Mouse (Mus musculus) testis, adult 2 months (tissue): ENCODE results near the gene Mbnl3. TPM values are rescaled to one million over a fixed set of nuclear protein-coding genes. Genes with fewer than 3 reads are reported as not detected.

ENCODE experiments used
- H3K27ac ChIP-seq: fragments of 200-500 bp; 2 replicates; pipeline ENCODE4 v1.5.1; 2012; ENCODE audit warnings: low read depth, low read length; ENCODE audit not compliant: control insufficient read depth, insufficient read depth
- H3K27me3 ChIP-seq: fragments of 200-500 bp; 2 replicates; pipeline ENCODE4 v1.6.1; 2012; ENCODE audit warnings: mild to moderate bottlenecking, low read length, moderate library complexity; ENCODE audit not compliant: control insufficient read depth, insufficient read depth
- H3K36me3 ChIP-seq: fragments of 200-500 bp; 2 replicates; pipeline ENCODE4 v1.6.1; 2012; ENCODE audit warnings: mild to moderate bottlenecking, low read length; ENCODE audit not compliant: control insufficient read depth, insufficient read depth
- H3K4me1 ChIP-seq: fragments of 200-500 bp; 2 replicates; pipeline ENCODE4 v1.6.1; 2012; ENCODE audit warnings: low read length; ENCODE audit not compliant: control insufficient read depth, insufficient read depth
- H3K4me3 ChIP-seq: fragments of 200-500 bp; 2 replicates; pipeline ENCODE4 v1.5.1; 2012; ENCODE audit warnings: low read depth, mild to moderate bottlenecking, low read length, moderate library complexity, mixed read lengths; ENCODE audit not compliant: control insufficient read depth
- CTCF ChIP-seq: fragments of 200-500 bp; IDR thresholded peaks from 2 replicates; pipeline ENCODE4 v1.5.1; 2012; ENCODE audit warnings: low read depth, mild to moderate bottlenecking, inconsistent platforms, low read length, moderate library complexity; ENCODE audit not compliant: control insufficient read depth, insufficient read depth, insufficient replicate concordance
- POLR2A ChIP-seq: fragments of 200-500 bp; IDR thresholded peaks from 2 replicates; pipeline ENCODE4 v1.6.1; 2012; ENCODE audit warnings: low read depth, mild to moderate bottlenecking, inconsistent platforms, low read length, moderate library complexity; ENCODE audit not compliant: control insufficient read depth
- polyA plus RNA-seq: library from polyadenylated mRNA; depleted of rRNA; stranded (reverse); fragments of >200 nt; gene quantifications from 2 replicates; pipeline ENCODE4 v1.2.3, GENCODE M21; 2012; rRNA removed

Mbnl3 gene
- polyA plus RNA-seq, 1 experiment = 3.7 TPM

GRCm38 (mm10) chrX:51084972-51085371 is 121.4 kb downstream of the Mbnl3 start:
- H3K27me3 ChIP-seq = no peaks in the 10 kb centered on the region

GRCm38 (mm10) chrX:51084211-51084610 is 122.1 kb downstream of the Mbnl3 start:
- no peak overlapping the region for H3K27ac ChIP-seq
- no peaks in the 10 kb centered on the region for H3K36me3 ChIP-seq
- no peak for TF ChIP-seq CTCF
- TF ChIP-seq POLR2A = no peak
- no peaks in the 10 kb centered on the region for H3K4me1 ChIP-seq
- H3K27me3 ChIP-seq = no peaks in the 10 kb centered on the region
- H3K4me3 ChIP-seq = no peak overlapping the region

More at GRCm38 (mm10) chrX:51084972-51085371, 121.4 kb downstream of the Mbnl3 start:
- TF ChIP-seq POLR2A (no peak), CTCF (no peak)
- H3K4me1 ChIP-seq = no peaks in the 10 kb centered on the region
- no peak overlapping the region for H3K27ac ChIP-seq
- no peak overlapping the region for H3K4me3 ChIP-seq
- H3K36me3 ChIP-seq = no peaks in the 10 kb centered on the region

DNA sequence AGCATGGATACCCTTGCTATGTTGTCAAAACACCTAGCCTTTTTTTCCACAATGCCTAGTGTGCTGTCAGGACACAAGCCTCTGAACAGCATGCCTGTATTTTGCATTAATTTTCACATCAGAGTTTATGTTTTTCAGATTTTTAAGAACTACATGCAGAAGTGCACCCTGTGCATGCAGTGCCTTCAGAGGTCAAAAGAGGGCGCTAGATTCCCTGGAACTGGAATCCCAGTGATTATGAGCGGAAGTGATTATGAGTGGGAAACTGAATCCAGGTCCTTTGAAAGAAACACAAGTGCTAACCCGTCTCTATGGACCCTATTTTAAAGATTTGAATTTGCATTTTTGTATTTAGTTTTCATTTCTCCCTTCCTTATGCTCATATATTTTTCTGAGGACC is 129.6 kb downstream of the Mbnl3 start:
- TF ChIP-seq CTCF (no peak), POLR2A (no peak)
- Histone ChIP-seq H3K27me3 (no peaks in the 10 kb centered on the region), H3K4me3 (no peak overlapping the region), H3K4me1 (no peaks in the 10 kb centered on the region), H3K36me3 (no peaks in the 10 kb centered on the region), H3K27ac (no peak overlapping the region)

Other genes starting within 250 kb of the Mbnl3 start
- gene Rap2c, start 188.5 kb downstream of the Mbnl3 start, polyA plus RNA-seq = 0.89 and 1.5 TPM in 2 replicates